Mouse (Mus musculus): ENCODE results near the gene AK157302.

- TF ChIP-seq CTCF (IDR thresholded peaks at IDR 0.05; ENCODE audit: extremely low read depth, insufficient read depth, insufficient read length, insufficient replicate concordance): no peak
- TF ChIP-seq POLR2A (IDR thresholded peaks at IDR 0.05; ENCODE audit: low read depth, low read length): no peak
Observed at GRCm38 (mm10) chr13:21492847-21493246, 2.2 kb upstream of the AK157302 start.

Measured in spleen, adult 2 months (tissue).